Mouse (Mus musculus) C2C12 (cell line): ENCODE results near the gene Irgq. TPM values are rescaled to one million over a fixed set of nuclear protein-coding genes. Genes with fewer than 3 reads are reported as not detected.

Experiments
- H3K27me3 ChIP-seq: one replicate; pipeline ENCODE4 v1.6.1; 2011; ENCODE audit not compliant: control insufficient read depth, insufficient read depth, insufficient read length
- H3K36me3 ChIP-seq: one replicate; pipeline ENCODE4 v1.6.1; 2011; ENCODE audit not compliant: control insufficient read depth, insufficient read depth
- H3K4me3 ChIP-seq: one replicate; pipeline ENCODE4 v1.5.1; 2011; ENCODE audit warnings: mild to moderate bottlenecking, control low read depth; ENCODE audit not compliant: poor library complexity, insufficient read depth, severe bottlenecking
- H3K79me2 ChIP-seq: one replicate; pipeline ENCODE4 v1.6.1; 2011; ENCODE audit not compliant: control insufficient read depth, insufficient read depth
- H3K79me3 ChIP-seq: one replicate; pipeline ENCODE4 v1.6.1; 2011; ENCODE audit warnings: low read depth, control low read depth
- H3ac ChIP-seq: one replicate; pipeline ENCODE3; 2011; ENCODE audit warnings: low read depth; ENCODE audit not compliant: control insufficient read depth, insufficient read length
- CEBPB ChIP-seq: IDR thresholded peaks from one replicate; pipeline ENCODE4 v1.6.1; 2011; ENCODE audit warnings: low read depth, mild to moderate bottlenecking, control low read depth, moderate library complexity
- CTCF ChIP-seq: IDR thresholded peaks from one replicate; pipeline ENCODE4 v1.5.1; 2011; ENCODE audit not compliant: control insufficient read depth, insufficient read depth, insufficient read length
- FOSL1 ChIP-seq: IDR thresholded peaks from one replicate; pipeline ENCODE4 v1.8.0; 2011; ENCODE audit warnings: mild to moderate bottlenecking, low read length; ENCODE audit not compliant: poor library complexity, insufficient read depth, severe bottlenecking
- MAX ChIP-seq: IDR thresholded peaks from one replicate; pipeline ENCODE4 v1.6.1; 2011; ENCODE audit warnings: mild to moderate bottlenecking, control low read depth
- MYOD1 ChIP-seq: IDR thresholded peaks from one replicate; pipeline ENCODE4 v1.6.1; 2011; ENCODE audit warnings: low read depth; ENCODE audit not compliant: control insufficient read depth, insufficient read length
- MYOG ChIP-seq: IDR thresholded peaks from one replicate; pipeline ENCODE4 v1.6.1; 2011; ENCODE audit not compliant: control insufficient read depth, insufficient read length; ENCODE audit errors: extremely low read depth
- USF1 ChIP-seq: IDR thresholded peaks from one replicate; pipeline ENCODE4 v1.6.1; 2011; ENCODE audit warnings: low read depth, mild to moderate bottlenecking, control low read depth, moderate library complexity
- polyA plus RNA-seq: library from polyadenylated mRNA; unstranded; fragments of >200 nt; fragmentation: generic; extraction: Trizol; gene quantifications from one replicate; pipeline ENCODE4 v1.2.1, GENCODE M21; 2012; ENCODE audit warnings: missing spikeins

Irgq gene
- polyA plus RNA-seq, 1 experiment, result 7.9 TPM

DNA sequence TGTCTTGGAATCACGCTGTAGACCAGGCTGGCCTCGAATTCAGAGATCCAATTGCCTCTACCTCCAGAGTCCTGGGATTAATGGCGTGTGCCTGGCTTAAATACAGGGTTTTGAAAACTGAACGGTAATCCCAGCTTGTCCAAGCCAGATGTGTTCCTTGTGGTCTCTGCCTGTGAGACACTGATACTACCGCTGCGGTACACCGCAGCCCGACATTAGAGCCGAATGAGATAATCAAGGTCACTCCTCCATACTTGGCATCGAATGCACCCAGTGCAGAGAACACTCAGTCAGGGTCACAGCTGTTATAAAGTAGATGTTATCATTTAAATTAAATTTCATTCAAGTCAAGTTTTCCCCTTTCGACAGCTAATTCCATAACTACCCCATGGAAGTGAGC, 1.6 kb upstream of the Irgq start:
- TF ChIP-seq MYOD1, result no peak
- TF ChIP-seq MAX, result no peak
- TF ChIP-seq USF1, result no peak
- TF ChIP-seq CTCF, result no peak
- TF ChIP-seq FOSL1, result no peak
- no peak for TF ChIP-seq MYOG
- no peak for TF ChIP-seq CEBPB
- Histone ChIP-seq H3K79me2 (peaks cover 7% of the 10 kb centered on the region), H3K36me3 (no peaks in the 10 kb centered on the region), H3K4me3 (no peak overlapping the region), H3K79me3 (no peaks in the 10 kb centered on the region), H3K27me3 (no peaks in the 10 kb centered on the region), H3ac (no peak overlapping the region)

GRCm38 (mm10) chr7:24529580-24529979, 909 bp upstream of the Irgq start:
- H3K79me2 ChIP-seq, result peaks cover 7% of the 10 kb centered on the region
- no peaks in the 10 kb centered on the region for H3K36me3 ChIP-seq
- H3K27me3 ChIP-seq, result no peaks in the 10 kb centered on the region
- peak overlapping the region; percentile 43 for H3K4me3 ChIP-seq
- peak overlapping the region; percentile 74 for H3ac ChIP-seq
- no peaks in the 10 kb centered on the region for H3K79me3 ChIP-seq
- TF ChIP-seq USF1, result no peak
- TF ChIP-seq MYOG, result no peak
- no peak for TF ChIP-seq CTCF
- TF ChIP-seq FOSL1, result no peak
- TF ChIP-seq MAX, result no peak
- no peak for TF ChIP-seq MYOD1
- TF ChIP-seq CEBPB, result no peak

DNA sequence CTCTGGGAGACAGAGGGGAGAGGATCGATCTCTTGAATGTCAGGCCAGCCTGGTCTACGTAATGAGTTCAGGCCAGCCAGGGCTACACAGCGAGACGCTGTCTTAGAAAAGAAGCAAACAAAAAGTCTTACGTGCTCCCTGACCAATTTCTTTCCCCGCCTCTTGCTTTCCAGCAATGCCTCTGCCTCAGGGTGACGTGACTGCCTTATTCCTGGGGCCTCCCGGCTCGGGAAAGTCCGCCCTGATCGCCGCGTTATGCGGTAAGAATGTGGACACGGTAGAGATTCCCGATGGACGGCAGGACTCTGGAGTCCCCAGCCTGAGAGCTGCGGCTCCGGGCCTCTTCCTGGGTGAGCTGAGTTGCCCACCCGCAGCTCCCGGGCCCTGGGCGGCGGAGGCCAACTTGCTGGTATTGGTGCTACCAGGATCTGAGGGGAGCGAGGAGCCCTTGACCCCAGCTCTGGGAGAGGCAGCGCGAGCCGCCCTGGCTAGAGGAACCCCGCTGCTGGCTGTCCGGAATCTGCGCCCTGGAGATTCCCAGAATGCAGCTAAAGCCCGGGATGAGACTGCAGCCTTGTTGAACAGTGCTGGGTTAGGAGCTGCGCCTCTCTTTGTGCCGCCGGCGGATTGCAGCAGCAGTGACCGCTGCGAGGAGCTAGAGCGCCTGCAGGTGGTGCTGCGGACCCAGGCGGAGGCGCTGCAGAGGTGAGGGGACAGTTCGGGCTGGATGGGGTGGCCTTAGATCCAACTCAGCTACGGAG, 902 bp downstream of the Irgq start:
- H3K36me3 ChIP-seq, result no peaks in the 10 kb centered on the region
- no peaks in the 10 kb centered on the region for H3K27me3 ChIP-seq
- H3ac ChIP-seq, result peak overlapping the region; percentile 53
- peaks cover 7% of the 10 kb centered on the region for H3K79me2 ChIP-seq
- H3K79me3 ChIP-seq, result no peaks in the 10 kb centered on the region
- TF ChIP-seq CTCF (peak; percentile 96), MAX (no peak)
- peak overlapping the region; percentile 43 for H3K4me3 ChIP-seq

DNA sequence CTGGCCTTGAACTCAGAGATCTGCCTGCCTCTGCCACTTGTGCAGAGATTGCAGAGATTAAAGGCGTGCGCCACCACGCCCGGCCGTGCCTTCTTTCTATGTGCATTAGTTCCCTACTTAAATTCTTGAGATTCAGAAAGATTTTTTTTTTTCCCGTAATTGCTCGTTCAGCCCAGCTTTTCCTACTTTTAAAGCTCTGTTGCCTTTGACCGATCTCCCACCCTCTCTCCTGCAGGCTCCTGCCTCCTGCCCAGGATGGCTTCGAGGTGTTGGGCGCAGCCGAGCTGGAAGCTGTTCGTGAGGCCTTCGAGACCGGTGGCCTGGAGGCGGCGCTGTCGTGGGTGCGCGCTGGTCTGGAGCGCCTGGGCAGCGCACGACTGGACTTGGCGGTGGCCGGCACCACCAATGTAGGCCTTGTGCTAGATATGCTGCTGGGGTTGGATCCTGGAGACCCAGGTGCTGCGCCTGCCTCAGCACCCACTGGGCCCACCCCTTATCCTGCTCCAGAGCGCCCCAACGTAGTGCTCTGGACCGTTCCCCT, 2.6 kb downstream of the Irgq start:
- TF ChIP-seq MAX (no peak), CEBPB (no peak), USF1 (no peak), CTCF (no peak), MYOG (no peak), MYOD1 (no peak), FOSL1 (no peak)
- Histone ChIP-seq H3K36me3 (no peaks in the 10 kb centered on the region), H3K4me3 (no peak overlapping the region), H3K27me3 (no peaks in the 10 kb centered on the region), H3K79me2 (peaks cover 7% of the 10 kb centered on the region), H3K79me3 (no peaks in the 10 kb centered on the region), H3ac (no peak overlapping the region)

- TF ChIP-seq CTCF, result no peak
- no peak for TF ChIP-seq USF1
- TF ChIP-seq MAX, result no peak
- no peak for TF ChIP-seq CEBPB
- TF ChIP-seq MYOG, result no peak
- TF ChIP-seq FOSL1, result no peak
- no peak for TF ChIP-seq MYOD1
- Histone ChIP-seq H3K27me3 (no peaks in the 10 kb centered on the region), H3K79me3 (no peaks in the 10 kb centered on the region), H3K4me3 (no peak overlapping the region), H3ac (no peak overlapping the region), H3K36me3 (no peaks in the 10 kb centered on the region), H3K79me2 (peaks cover 7% of the 10 kb centered on the region)
Observed at GRCm38 (mm10) chr7:24533806-24534205, 3.3 kb downstream of the Irgq start.

GRCm38 (mm10) chr7:24534301-24534700, 3.8 kb downstream of the Irgq start:
- TF ChIP-seq FOSL1 (no peak), MYOG (no peak), CEBPB (no peak), MYOD1 (no peak), CTCF (no peak), USF1 (no peak), MAX (no peak)
- no peak overlapping the region for H3K4me3 ChIP-seq
- H3K79me2 ChIP-seq, result peaks cover 5% of the 10 kb centered on the region
- H3K79me3 ChIP-seq, result no peaks in the 10 kb centered on the region
- no peak overlapping the region for H3ac ChIP-seq
- no peaks in the 10 kb centered on the region for H3K27me3 ChIP-seq
- no peaks in the 10 kb centered on the region for H3K36me3 ChIP-seq
